19 mouse cellular contexts compared by ENCODE assay signal in the genomic region with DNA sequence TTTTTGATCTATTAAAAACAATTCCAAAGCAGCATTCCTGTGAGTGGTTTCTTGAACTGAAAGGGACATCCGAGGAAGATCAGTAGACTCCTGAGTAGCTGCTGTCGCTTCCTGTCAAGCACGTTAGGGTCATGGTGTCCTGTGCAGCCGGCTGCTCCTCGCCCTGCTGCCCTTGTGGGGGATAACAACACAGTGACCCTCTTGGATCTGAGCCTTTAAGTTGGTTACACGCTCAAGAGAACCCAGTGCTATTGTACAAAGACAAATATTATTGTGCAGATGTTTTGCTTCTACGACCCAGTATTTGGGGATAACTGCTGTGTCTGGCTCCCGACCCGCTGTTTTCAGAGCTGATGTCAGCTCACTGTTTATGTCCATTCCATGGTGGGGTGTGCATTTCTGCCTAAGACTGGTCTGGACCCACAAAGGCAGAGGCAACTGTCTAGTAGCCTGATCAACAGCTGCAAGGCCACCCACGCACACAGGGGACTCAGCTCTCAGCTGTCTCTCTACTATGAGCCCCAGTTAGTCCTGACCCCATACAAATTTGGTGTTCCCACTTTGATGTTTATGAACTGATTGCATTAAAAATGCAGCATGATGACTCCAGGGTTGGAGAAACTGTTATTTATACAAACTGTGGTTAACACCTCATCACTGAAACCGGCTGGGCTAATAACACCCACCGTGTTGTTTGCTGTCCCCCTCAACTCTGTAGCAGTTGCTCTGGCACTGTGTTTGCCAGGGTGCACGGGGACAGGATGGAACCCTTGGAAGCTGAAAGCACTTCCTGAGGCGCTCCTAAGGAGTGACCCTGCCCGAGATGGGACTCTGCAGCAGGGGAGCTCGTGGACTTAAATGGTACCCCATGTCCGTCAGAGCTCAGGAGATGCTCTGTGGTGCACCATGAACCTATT. TPM values are rescaled to one million over a fixed set of nuclear protein-coding genes. Genes with fewer than 3 reads are reported as not detected.
DNase-seq lines count a peak whose midpoint lies in the region; ATAC-seq lines count a peak whose summit lies in the region.
"Had no signal": no experiment of that assay in that cellular context is flagged by ENCODE, and none has a peak within 500 bp of the region (broad histone marks: within the 10 kb centered on the region; RNA-seq: fewer than 3 reads in every experiment).

No protein-coding gene starts in this region.

- no peaks in the 10 kb centered on the region for H3K9me3 ChIP-seq in embryonic facial prominence, embryonic 13.5 days
- H3K9me3 ChIP-seq in embryonic facial prominence, embryonic 10.5 days: no peaks in the 10 kb centered on the region
- H3K9me3 ChIP-seq in limb, embryonic 12.5 days: no peaks in the 10 kb centered on the region
- no peaks in the 10 kb centered on the region for H3K9me3 ChIP-seq in limb, embryonic 10.5 days (replicated peaks)
- H3K9me3 ChIP-seq in stomach, embryonic 15.5 days: no peaks in the 10 kb centered on the region
- H3K9me3 ChIP-seq: forebrain, embryonic 12.5 days; heart, embryonic 10.5 days; hindbrain, embryonic 12.5 days; midbrain, embryonic 10.5 days had no signal

- peaks cover 24% of the 10 kb centered on the region for H3K36me3 ChIP-seq in embryonic facial prominence, embryonic 13.5 days
- peaks cover 47% of the 10 kb centered on the region for H3K36me3 ChIP-seq in embryonic facial prominence, embryonic 10.5 days (replicated peaks)
- peaks cover 25% of the 10 kb centered on the region for H3K36me3 ChIP-seq in limb, embryonic 12.5 days
- peaks cover 49% of the 10 kb centered on the region for H3K36me3 ChIP-seq in limb, embryonic 10.5 days
- H3K36me3 ChIP-seq in stomach, embryonic 15.5 days: no peaks in the 10 kb centered on the region

- peaks cover 13% of the 10 kb centered on the region for H3K4me1 ChIP-seq in embryonic facial prominence, embryonic 13.5 days
- H3K4me1 ChIP-seq in embryonic facial prominence, embryonic 10.5 days: no peaks in the 10 kb centered on the region; the same call in 1 of the 2 replicates
- peaks cover 4% of the 10 kb centered on the region; the same call in 1 of the 2 replicates for H3K4me1 ChIP-seq in limb, embryonic 12.5 days (replicated peaks)
- 0 out of 2 replicates have a peak, but pooled peaks cover 5% of the 10 kb centered on the region for H3K4me1 ChIP-seq in limb, embryonic 10.5 days
- no peaks in the 10 kb centered on the region for H3K4me1 ChIP-seq in stomach, embryonic 15.5 days
- H3K4me1 ChIP-seq: forebrain, embryonic 12.5 days; heart, embryonic 10.5 days; hindbrain, embryonic 12.5 days; midbrain, embryonic 10.5 days had no signal

- no peaks in the 10 kb centered on the region for H3K27me3 ChIP-seq in embryonic facial prominence, embryonic 13.5 days
- no peaks in the 10 kb centered on the region for H3K27me3 ChIP-seq in embryonic facial prominence, embryonic 10.5 days (replicated peaks; ENCODE audit: low read depth, poor library complexity, severe bottlenecking)
- no peaks in the 10 kb centered on the region for H3K27me3 ChIP-seq in limb, embryonic 12.5 days
- H3K27me3 ChIP-seq in limb, embryonic 10.5 days (ENCODE audit: low read depth, poor library complexity, severe bottlenecking): no peaks in the 10 kb centered on the region
- no peaks in the 10 kb centered on the region for H3K27me3 ChIP-seq in stomach, embryonic 15.5 days (replicated peaks)
- H3K27me3 ChIP-seq: forebrain, embryonic 12.5 days; hindbrain, embryonic 12.5 days had no signal

- no peak overlapping the region for H3K9ac ChIP-seq in embryonic facial prominence, embryonic 13.5 days
- H3K9ac ChIP-seq in limb, embryonic 12.5 days (replicated peaks): no peak overlapping the region
- H3K9ac ChIP-seq in stomach, embryonic 15.5 days: no peak overlapping the region
- H3K9ac ChIP-seq: forebrain, embryonic 12.5 days; hindbrain, embryonic 12.5 days; liver, postnatal 0 days had no signal

- 0 out of 2 replicates have a peak, but pooled peaks have one; percentile 23 for ATAC-seq in embryonic facial prominence, embryonic 13.5 days (ENCODE audit: insufficient number of reproducible peaks, insufficient read depth, low FRiP score, low TSS enrichment, low read depth)
- no peak for ATAC-seq in limb, embryonic 12.5 days (ENCODE audit: insufficient number of reproducible peaks, insufficient read depth, low FRiP score, low TSS enrichment, low read depth)
- ATAC-seq in stomach, embryonic 15.5 days (ENCODE audit: insufficient read depth, low FRiP score, low read depth): peak; percentile 72
- ATAC-seq: inflammation-experienced regulatory T-cells, adult 6 months; liver, postnatal 0 days had no signal

- 80% methylated on average over 17 of the region's 17 CpGs for WGBS in embryonic facial prominence, embryonic 13.5 days
- 85% methylated on average over 17 of the region's 17 CpGs for WGBS in embryonic facial prominence, embryonic 10.5 days
- 80% methylated on average over 17 of the region's 17 CpGs for WGBS in limb, embryonic 12.5 days
- 91% methylated on average over 17 of the region's 17 CpGs for WGBS in limb, embryonic 10.5 days
- 67% methylated on average over 17 of the region's 17 CpGs for WGBS in stomach, embryonic 15.5 days

- DNase-seq in embryonic facial prominence, embryonic 10.5 days (ENCODE audit: low spot score): no peak
- DNase-seq in limb, embryonic 10.5 days (ENCODE audit: low spot score): no peak
- peak; percentile 1 for DNase-seq in retina, embryonic 14.5 days (ENCODE audit: low spot score)
- no peak for DNase-seq in retina, postnatal 1 day
- no peak for DNase-seq in left cerebral cortex, adult 9 months (ENCODE audit: low spot score in 2 of 2)
- DNase-seq: adrenal gland, adult 2 months; cerebellum, postnatal 10 days; liver; liver, postnatal 0 days; thymus, postnatal 25 days had no signal

- no peak overlapping the region for H3K4me2 ChIP-seq in embryonic facial prominence, embryonic 13.5 days
- no peak overlapping the region for H3K4me2 ChIP-seq in limb, embryonic 12.5 days
- H3K4me2 ChIP-seq in stomach, embryonic 15.5 days: no peak overlapping the region
- H3K4me2 ChIP-seq: forebrain, embryonic 12.5 days; hindbrain, embryonic 12.5 days had no signal

- no peak overlapping the region for H3K27ac ChIP-seq in embryonic facial prominence, embryonic 13.5 days
- no peak overlapping the region for H3K27ac ChIP-seq in embryonic facial prominence, embryonic 10.5 days (replicated peaks)
- 0 out of 2 replicates have a peak overlapping the region, but pooled peaks have one; percentile 17 for H3K27ac ChIP-seq in limb, embryonic 12.5 days
- H3K27ac ChIP-seq in limb, embryonic 10.5 days: no peak overlapping the region
- H3K27ac ChIP-seq in stomach, embryonic 15.5 days: peak overlapping the region; percentile 26; the same call in 1 of the 2 replicates
- H3K27ac ChIP-seq: forebrain, embryonic 12.5 days; heart, embryonic 10.5 days; hindbrain, embryonic 12.5 days; left cerebral cortex, adult 2 months; midbrain, embryonic 10.5 days had no signal

- H3K4me3 ChIP-seq in embryonic facial prominence, embryonic 13.5 days: no peak overlapping the region
- H3K4me3 ChIP-seq in embryonic facial prominence, embryonic 10.5 days: no peak overlapping the region
- H3K4me3 ChIP-seq in limb, embryonic 12.5 days (replicated peaks): no peak overlapping the region
- H3K4me3 ChIP-seq in limb, embryonic 10.5 days: no peak overlapping the region
- H3K4me3 ChIP-seq in stomach, embryonic 15.5 days (replicated peaks): no peak overlapping the region
- H3K4me3 ChIP-seq: forebrain, embryonic 12.5 days; heart, embryonic 10.5 days; hindbrain, embryonic 12.5 days; left cerebral cortex, adult 2 months; midbrain, embryonic 10.5 days had no signal

RNA-seq across cellular contexts. Expression of a gene that starts 9.4 kb away (rescaled TPM):
- polyA plus RNA-seq in embryonic facial prominence, embryonic 13.5 days (2015; fragmentation: Nextera tagmentation; extraction: Ambion mirVana): 75.2 and 103 TPM in 2 replicates
- 16.6 and 25.6 TPM in 2 replicates for polyA plus RNA-seq in embryonic facial prominence, embryonic 10.5 days (2016; fragmentation: Nextera tagmentation; extraction: Ambion mirVana)
- polyA plus RNA-seq in limb, embryonic 12.5 days (2016; fragmentation: Nextera tagmentation; extraction: Ambion mirVana): 81.9 and 83.7 TPM in 2 replicates
- polyA plus RNA-seq in limb, embryonic 10.5 days (2016; fragmentation: Nextera tagmentation; extraction: Ambion mirVana): 21.8 and 39.7 TPM in 2 replicates
- 21.6 and 21.8 TPM in 2 replicates for polyA plus RNA-seq in stomach, embryonic 15.5 days (2015; fragmentation: Nextera tagmentation; extraction: Ambion mirVana)

RNA-seq across cellular contexts. Expression of a gene that starts 33.9 kb away (rescaled TPM):
- polyA plus RNA-seq in embryonic facial prominence, embryonic 13.5 days (2015; fragmentation: Nextera tagmentation; extraction: Ambion mirVana): 67.8 and 69.3 TPM in 2 replicates
- polyA plus RNA-seq in embryonic facial prominence, embryonic 10.5 days (2016; fragmentation: Nextera tagmentation; extraction: Ambion mirVana): 94.0 and 95.4 TPM in 2 replicates
- polyA plus RNA-seq in limb, embryonic 12.5 days (2016; fragmentation: Nextera tagmentation; extraction: Ambion mirVana): 77.2 and 77.8 TPM in 2 replicates
- polyA plus RNA-seq in limb, embryonic 10.5 days (2016; fragmentation: Nextera tagmentation; extraction: Ambion mirVana): 93.2 and 113 TPM in 2 replicates
- 61.9 and 65.3 TPM in 2 replicates for polyA plus RNA-seq in stomach, embryonic 15.5 days (2015; fragmentation: Nextera tagmentation; extraction: Ambion mirVana)

Comparison
In these comparisons a context has a peak if more than half of its experiments do, and no peak if none do; other contexts are left out.
1. H3K27ac ChIP-seq: peak in limb, embryonic 12.5 days (single experiment) and stomach, embryonic 15.5 days (single experiment); none in embryonic facial prominence, embryonic 13.5 days (single experiment), embryonic facial prominence, embryonic 10.5 days (single experiment) and limb, embryonic 10.5 days (single experiment).